Mouse (Mus musculus): ENCODE results near the gene Slc44a5. TPM values are rescaled to one million over a fixed set of nuclear protein-coding genes. Genes with fewer than 3 reads are reported as not detected.

Slc44a5 gene
- polyA plus RNA-seq, 1 experiment, result 0.12 TPM

DNA sequence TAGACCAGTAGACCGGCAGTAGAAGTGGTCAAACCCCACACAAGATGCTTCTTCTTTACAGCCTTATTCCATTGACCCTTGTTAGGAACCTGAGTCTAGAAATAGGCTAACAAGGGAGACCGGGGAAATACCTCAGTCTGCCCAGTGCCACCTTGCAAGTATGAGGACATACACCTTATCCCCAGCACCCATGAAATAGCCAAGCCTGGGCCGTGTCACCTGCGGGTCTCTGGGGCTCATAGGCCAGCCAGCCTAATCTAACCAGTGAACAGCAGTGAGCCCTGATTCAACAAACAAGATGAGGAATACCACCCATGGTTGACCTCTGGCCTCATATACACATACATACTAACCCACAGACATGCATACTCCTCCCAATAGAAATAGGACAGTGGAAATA, 142.2 kb downstream of the Slc44a5 start:
- no peak for TF ChIP-seq EP300 (IDR thresholded peaks at IDR 0.05; ENCODE audit: insufficient read depth, low read depth, low read length)
- no peak for TF ChIP-seq POLR2A (IDR thresholded peaks at IDR 0.05; ENCODE audit: insufficient read depth, low read length)
- no peak for TF ChIP-seq CTCF (IDR thresholded peaks at IDR 0.05; ENCODE audit: low read depth, low read length)
- Histone ChIP-seq H3K27ac (ENCODE audit: insufficient read depth, low read length) (no peak overlapping the region), H3K27me3 (ENCODE audit: control insufficient read depth, insufficient read depth, low read length, poor library complexity, severe bottlenecking) (no peaks in the 10 kb centered on the region), H3K4me3 (ENCODE audit: low read depth, low read length) (no peak overlapping the region), H3K36me3 (ENCODE audit: control insufficient read depth, insufficient read depth, low read length, poor library complexity, severe bottlenecking) (no peaks in the 10 kb centered on the region), H3K9ac (ENCODE audit: low read depth, poor library complexity, severe bottlenecking) (no peak overlapping the region), H3K9me3 (replicated peaks; ENCODE audit: control insufficient read depth, insufficient read depth, low read length, poor library complexity, severe bottlenecking) (peaks cover 2% of the 10 kb centered on the region; the same call in 1 of the 2 replicates), H3K4me1 (ENCODE audit: control insufficient read depth, insufficient read depth, low read length) (no peaks in the 10 kb centered on the region)

DNA sequence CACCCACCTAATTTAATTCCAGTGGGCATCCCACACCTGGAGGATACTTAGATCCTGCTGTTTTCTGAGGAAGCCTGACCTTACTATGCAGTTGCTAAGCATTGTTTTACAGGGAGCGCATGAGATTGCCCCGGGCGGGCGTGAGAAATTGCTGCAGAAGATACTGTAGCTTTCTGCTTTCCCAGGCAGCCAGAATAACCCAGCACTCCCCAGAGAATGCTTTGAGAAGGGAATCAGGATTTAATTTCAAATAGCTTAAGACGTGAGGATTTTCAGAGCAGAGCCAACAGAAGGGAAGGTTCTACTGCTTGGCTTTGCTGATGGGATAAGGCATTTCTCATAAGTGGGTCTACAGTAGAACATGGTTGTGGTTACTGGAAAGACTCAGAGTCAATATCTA, 142.8 kb downstream of the Slc44a5 start:
- no peak for TF ChIP-seq POLR2A (IDR thresholded peaks at IDR 0.05; ENCODE audit: insufficient read depth, low read length)
- TF ChIP-seq CTCF (IDR thresholded peaks at IDR 0.05; ENCODE audit: low read depth, low read length), result no peak
- no peak for TF ChIP-seq EP300 (IDR thresholded peaks at IDR 0.05; ENCODE audit: insufficient read depth, low read depth, low read length)
- Histone ChIP-seq H3K27ac (ENCODE audit: insufficient read depth, low read length) (no peak overlapping the region), H3K9me3 (replicated peaks; ENCODE audit: control insufficient read depth, insufficient read depth, low read length, poor library complexity, severe bottlenecking) (peaks cover 2% of the 10 kb centered on the region; the same call in 1 of the 2 replicates), H3K4me1 (ENCODE audit: control insufficient read depth, insufficient read depth, low read length) (no peaks in the 10 kb centered on the region), H3K9ac (ENCODE audit: low read depth, poor library complexity, severe bottlenecking) (no peak overlapping the region), H3K4me3 (ENCODE audit: low read depth, low read length) (no peak overlapping the region), H3K36me3 (ENCODE audit: control insufficient read depth, insufficient read depth, low read length, poor library complexity, severe bottlenecking) (no peaks in the 10 kb centered on the region), H3K27me3 (ENCODE audit: control insufficient read depth, insufficient read depth, low read length, poor library complexity, severe bottlenecking) (no peaks in the 10 kb centered on the region)

DNA sequence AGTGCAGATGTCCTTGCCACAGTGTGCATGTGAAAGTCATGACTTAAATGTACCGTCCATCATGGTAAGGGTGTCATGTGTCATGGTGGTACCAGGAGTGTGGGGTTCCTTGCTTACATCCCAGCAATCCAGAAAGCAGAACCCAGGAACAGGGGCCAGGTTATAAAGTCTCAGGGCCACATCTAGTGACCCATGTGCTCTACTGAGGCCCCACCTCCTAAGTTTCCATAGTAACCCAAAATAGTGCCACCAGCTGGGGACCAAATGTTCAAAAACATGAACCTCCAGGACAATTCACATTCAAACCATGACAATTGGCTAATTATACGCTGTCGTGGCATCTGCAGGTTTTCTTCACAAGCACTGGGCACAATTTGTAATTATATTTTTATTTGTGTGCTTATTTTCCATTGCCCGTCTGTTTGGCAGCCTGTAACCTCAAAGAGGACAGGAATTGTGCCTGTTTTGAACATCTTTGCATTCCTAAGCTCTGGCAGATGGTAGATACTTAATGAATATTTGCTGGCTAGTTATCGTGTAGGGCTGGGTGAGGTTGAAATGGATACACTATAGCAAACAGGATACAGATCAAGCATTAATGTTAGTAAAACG, 145.9 kb downstream of the Slc44a5 start:
- Histone ChIP-seq H3K27ac (ENCODE audit: insufficient read depth, low read length) (no peak overlapping the region), H3K9ac (ENCODE audit: low read depth, poor library complexity, severe bottlenecking) (no peak overlapping the region), H3K36me3 (ENCODE audit: control insufficient read depth, insufficient read depth, low read length, poor library complexity, severe bottlenecking) (no peaks in the 10 kb centered on the region), H3K4me1 (ENCODE audit: control insufficient read depth, insufficient read depth, low read length) (no peaks in the 10 kb centered on the region), H3K9me3 (replicated peaks; ENCODE audit: control insufficient read depth, insufficient read depth, low read length, poor library complexity, severe bottlenecking) (peaks cover 2% of the 10 kb centered on the region; the same call in 1 of the 2 replicates), H3K4me3 (ENCODE audit: low read depth, low read length) (no peak overlapping the region), H3K27me3 (ENCODE audit: control insufficient read depth, insufficient read depth, low read length, poor library complexity, severe bottlenecking) (no peaks in the 10 kb centered on the region)
- no peak for TF ChIP-seq EP300 (IDR thresholded peaks at IDR 0.05; ENCODE audit: insufficient read depth, low read depth, low read length)
- no peak for TF ChIP-seq CTCF (IDR thresholded peaks at IDR 0.05; ENCODE audit: low read depth, low read length)
- no peak for TF ChIP-seq POLR2A (IDR thresholded peaks at IDR 0.05; ENCODE audit: insufficient read depth, low read length)

DNA sequence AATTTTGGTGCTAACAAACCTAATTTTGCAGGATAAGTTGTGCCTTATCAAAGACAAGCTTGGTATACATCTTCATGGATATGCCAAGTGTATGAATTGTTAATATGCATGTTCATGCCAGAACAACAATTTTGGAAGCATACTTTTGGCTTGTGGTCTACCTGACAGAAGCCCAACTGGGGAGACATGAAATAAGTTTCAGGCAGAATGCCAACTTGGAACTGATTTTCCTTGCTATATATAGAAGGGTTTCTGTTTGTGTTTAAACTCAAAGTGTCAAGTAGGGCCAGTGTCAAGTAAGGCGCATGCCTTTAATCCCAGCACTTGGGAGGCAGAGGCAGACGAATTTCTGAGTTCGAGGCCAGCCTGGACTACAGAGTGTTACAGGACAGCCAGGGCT, 149.3 kb downstream of the Slc44a5 start:
- H3K4me3 ChIP-seq (ENCODE audit: low read depth, low read length), result no peak overlapping the region
- no peaks in the 10 kb centered on the region for H3K4me1 ChIP-seq (ENCODE audit: control insufficient read depth, insufficient read depth, low read length)
- TF ChIP-seq EP300 (IDR thresholded peaks at IDR 0.05; ENCODE audit: insufficient read depth, low read depth, low read length), result no peak
- TF ChIP-seq CTCF (IDR thresholded peaks at IDR 0.05; ENCODE audit: low read depth, low read length), result no peak
- no peak for TF ChIP-seq POLR2A (IDR thresholded peaks at IDR 0.05; ENCODE audit: insufficient read depth, low read length)
- no peaks in the 10 kb centered on the region for H3K27me3 ChIP-seq (ENCODE audit: control insufficient read depth, insufficient read depth, low read length, poor library complexity, severe bottlenecking)
- no peaks in the 10 kb centered on the region for H3K36me3 ChIP-seq (ENCODE audit: control insufficient read depth, insufficient read depth, low read length, poor library complexity, severe bottlenecking)
- no peak overlapping the region for H3K27ac ChIP-seq (ENCODE audit: insufficient read depth, low read length)
- H3K9ac ChIP-seq (ENCODE audit: low read depth, poor library complexity, severe bottlenecking), result no peak overlapping the region
- H3K9me3 ChIP-seq (replicated peaks; ENCODE audit: control insufficient read depth, insufficient read depth, low read length, poor library complexity, severe bottlenecking), result no peaks in the 10 kb centered on the region; the same call in 1 of the 2 replicates

DNA sequence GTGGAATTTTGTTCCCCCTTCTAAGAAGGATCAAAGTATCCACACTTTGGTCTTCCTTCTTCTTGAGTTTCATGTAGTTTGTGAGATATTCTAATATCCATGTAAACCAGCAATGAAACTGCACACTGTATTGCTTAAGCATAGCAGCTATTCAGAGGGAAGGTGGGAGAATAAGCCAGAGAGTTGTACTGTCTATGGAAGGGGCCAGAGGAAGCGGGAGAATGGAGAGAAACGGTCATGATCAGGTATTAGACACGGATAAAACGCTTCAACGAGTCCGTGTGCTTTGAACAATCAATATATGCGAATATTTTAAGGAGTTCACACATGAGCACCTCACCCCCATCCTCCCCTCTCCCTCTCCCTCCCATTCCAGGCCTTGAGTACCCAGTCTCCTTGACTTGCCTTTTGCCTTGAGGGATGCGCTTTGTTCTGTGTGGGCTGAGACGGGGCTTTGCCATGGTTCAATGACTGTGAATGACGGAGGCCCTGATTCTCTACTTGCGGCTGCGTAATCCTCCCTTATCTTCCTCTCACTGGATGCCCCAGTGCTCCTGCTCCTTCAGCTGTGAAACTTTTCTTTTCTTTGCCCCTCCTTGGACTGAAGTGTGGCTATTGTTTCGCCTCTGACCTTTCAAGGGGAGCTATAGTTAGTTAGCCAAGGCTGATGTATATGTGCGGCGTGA, 151.8 kb downstream of the Slc44a5 start:
- H3K36me3 ChIP-seq (ENCODE audit: control insufficient read depth, insufficient read depth, low read length, poor library complexity, severe bottlenecking), result no peaks in the 10 kb centered on the region
- no peak overlapping the region for H3K4me3 ChIP-seq (ENCODE audit: low read depth, low read length)
- no peak for TF ChIP-seq EP300 (IDR thresholded peaks at IDR 0.05; ENCODE audit: insufficient read depth, low read depth, low read length)
- no peak overlapping the region for H3K9ac ChIP-seq (ENCODE audit: low read depth, poor library complexity, severe bottlenecking)
- H3K27ac ChIP-seq (ENCODE audit: insufficient read depth, low read length), result no peak overlapping the region
- H3K27me3 ChIP-seq (ENCODE audit: control insufficient read depth, insufficient read depth, low read length, poor library complexity, severe bottlenecking), result no peaks in the 10 kb centered on the region
- no peaks in the 10 kb centered on the region for H3K4me1 ChIP-seq (ENCODE audit: control insufficient read depth, insufficient read depth, low read length)
- no peaks in the 10 kb centered on the region for H3K9me3 ChIP-seq (replicated peaks; ENCODE audit: control insufficient read depth, insufficient read depth, low read length, poor library complexity, severe bottlenecking)

DNA sequence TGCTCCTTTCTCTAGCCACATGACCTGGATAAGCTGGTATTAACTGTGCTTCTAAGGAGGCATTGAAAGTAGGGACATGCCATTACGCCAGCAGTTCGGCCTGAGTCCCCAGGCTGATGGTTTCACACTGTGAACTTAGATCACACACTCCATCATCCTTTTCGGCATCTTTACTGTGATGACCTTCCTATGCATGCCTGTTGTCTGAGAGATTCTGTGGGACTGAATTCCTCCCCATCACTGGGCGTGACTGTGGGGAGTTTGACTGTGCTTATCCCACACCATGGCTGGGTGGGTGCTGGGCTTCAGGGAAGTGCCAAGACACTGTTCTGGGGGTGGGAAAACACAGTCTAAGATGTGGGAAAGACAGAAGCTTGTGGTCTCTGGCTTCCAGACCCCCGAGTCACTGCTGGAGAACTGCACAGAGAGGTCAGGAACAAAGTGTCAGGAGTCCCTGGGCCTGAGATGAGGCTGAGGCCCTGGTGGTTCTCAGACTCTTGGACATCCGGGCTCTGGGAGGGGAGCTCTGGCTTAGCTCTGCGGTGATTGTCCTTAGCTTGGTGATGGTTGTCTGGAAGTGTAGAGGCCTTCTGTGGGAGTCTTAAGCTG, 152.6 kb downstream of the Slc44a5 start:
- Histone ChIP-seq H3K4me3 (ENCODE audit: low read depth, low read length) (no peak overlapping the region), H3K9me3 (replicated peaks; ENCODE audit: control insufficient read depth, insufficient read depth, low read length, poor library complexity, severe bottlenecking) (no peaks in the 10 kb centered on the region), H3K9ac (ENCODE audit: low read depth, poor library complexity, severe bottlenecking) (no peak overlapping the region), H3K27me3 (ENCODE audit: control insufficient read depth, insufficient read depth, low read length, poor library complexity, severe bottlenecking) (no peaks in the 10 kb centered on the region), H3K36me3 (ENCODE audit: control insufficient read depth, insufficient read depth, low read length, poor library complexity, severe bottlenecking) (no peaks in the 10 kb centered on the region), H3K4me1 (ENCODE audit: control insufficient read depth, insufficient read depth, low read length) (no peaks in the 10 kb centered on the region), H3K27ac (ENCODE audit: insufficient read depth, low read length) (no peak overlapping the region)
- no peak for TF ChIP-seq CTCF (IDR thresholded peaks at IDR 0.05; ENCODE audit: low read depth, low read length)
- no peak for TF ChIP-seq EP300 (IDR thresholded peaks at IDR 0.05; ENCODE audit: insufficient read depth, low read depth, low read length)

Measured in ES-Bruce4 (cell line).